Mouse (Mus musculus) stomach, postnatal 0 days (tissue): ENCODE results near the gene Zfp366.

Experiments used
- CTCF ChIP-seq: IDR thresholded peaks from 2 replicates; pipeline ENCODE4 v1.5.1; 2016; ENCODE audit warnings: antibody characterized with exemption, low read depth, mild to moderate bottlenecking, moderate library complexity
- EP300 ChIP-seq: optimal IDR thresholded peaks from 2 replicates; pipeline ENCODE3; 2016; ENCODE audit warnings: antibody characterized with exemption

DNA sequence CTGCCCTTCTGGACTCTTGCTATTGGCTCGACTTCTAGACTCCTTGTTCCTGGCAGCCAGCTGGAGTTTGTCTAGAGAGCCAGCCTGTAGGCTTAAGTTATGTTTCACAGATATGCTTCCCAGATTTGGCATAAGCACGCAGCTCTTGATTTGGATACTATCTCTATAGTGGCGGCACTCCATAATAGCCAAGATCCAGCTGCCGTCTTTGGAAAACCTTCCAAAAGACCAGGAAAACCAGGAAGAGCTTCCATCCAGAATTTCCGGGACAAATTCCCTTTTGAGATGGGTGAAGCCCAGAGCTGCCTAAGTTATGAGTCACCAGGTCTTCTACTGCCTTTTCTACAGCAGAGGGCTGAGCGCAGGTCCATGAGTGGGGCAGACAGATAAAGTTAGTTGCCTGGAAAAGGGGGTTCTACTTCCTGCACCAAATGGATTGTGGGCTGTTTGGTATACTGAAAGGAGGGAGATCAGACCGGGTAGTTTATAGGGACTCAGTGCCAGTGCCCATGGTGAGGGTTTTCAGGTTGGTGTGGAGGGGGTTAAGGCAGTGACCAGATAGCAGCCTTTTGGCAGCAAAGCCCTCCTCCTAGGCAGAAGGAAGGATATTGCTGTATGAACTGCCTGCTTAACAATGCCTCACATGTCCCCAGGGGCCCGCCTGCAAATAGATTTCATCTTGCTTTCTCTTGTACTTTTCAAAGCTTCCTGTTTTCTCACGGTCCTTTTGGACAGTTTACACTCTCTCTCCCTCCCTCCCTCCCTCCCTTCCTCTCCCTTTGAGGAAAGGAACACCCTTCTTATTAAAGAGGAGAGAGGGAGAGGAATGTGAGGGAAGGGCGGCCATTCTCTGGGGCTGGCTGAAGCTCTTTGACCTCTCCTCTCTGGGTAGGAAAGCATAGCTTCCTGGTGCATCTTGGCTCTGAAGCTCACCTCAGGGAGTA is 53.9 kb downstream of the Zfp366 start:
- no peak for TF ChIP-seq CTCF
- peak; percentile 51 for TF ChIP-seq EP300
